Mouse (Mus musculus) monocyte, adult 2 months (primary cell): ENCODE measurements around the gene Tnxb.

ENCODE experiments used
- DNase-seq, 2 experiments: peaks; one replicate each; pipeline ENCODE4 v3.0.0; 2022; ENCODE audit warnings: low spot score in 2 of 2, low read depth in 1 of 2

Gene Tnxb

DNA sequence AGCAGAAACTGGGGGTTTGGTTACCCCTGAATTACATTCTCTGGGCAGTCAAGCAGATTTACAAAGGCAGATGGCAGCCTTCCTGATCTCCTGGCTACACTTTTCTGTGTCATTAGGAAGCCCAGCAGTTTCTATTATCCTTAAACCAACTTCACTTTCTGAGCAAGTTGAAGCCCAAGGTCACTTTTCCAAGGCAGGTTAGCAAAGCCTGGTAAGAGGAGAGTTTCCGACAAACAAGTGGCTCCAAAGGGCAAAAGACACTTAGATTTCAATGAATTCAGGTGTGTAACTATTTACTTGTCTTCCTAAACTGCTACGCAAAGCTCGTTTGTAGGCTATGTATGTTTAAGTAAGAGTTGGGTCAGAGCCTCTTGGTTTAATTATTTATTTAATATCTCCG lies 27.0 kb upstream of the Tnxb start:
- DNase-seq, result no peak

DNA sequence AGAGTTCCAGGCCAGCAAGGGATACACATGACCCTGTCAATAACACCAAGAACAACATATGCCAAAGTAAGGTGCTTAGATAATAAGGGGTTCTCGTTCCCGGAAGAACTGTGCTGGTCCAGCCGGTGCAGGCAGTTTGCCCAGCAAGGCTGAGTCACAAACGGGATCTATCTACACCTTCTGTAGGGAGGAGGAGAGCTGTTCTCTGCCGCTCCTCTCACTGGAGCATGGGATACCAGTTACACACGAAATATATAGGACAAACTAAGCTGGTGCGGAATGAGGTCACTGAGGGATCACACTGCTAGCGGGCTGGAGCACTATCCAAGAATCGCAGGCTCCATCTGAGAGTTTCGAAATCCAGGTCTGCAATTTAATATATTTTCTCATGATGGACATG lies 26.4 kb upstream of the Tnxb start:
- DNase-seq, result no peak

DNA sequence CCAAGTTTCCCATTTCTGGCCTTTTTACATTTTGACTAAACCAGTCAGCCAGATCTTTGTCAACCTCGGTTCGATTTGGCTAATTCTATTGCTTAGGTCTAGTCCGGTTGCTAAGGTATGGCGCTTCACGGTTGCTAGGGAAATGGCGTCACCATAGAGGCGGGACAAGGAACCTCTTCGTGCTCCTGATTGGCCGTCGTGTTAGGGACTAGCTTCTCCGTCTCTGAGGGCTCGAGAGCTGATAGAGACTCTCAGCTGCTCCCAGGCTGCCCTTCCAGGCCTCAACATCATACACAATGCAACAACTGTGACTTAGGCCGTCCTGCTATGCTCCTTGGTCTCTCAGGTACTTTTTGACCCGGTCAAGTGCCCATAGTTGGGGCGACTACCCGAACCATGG lies 25.7 kb upstream of the Tnxb start, which contains the start of gene Fkbpl:
Gene Fkbpl, plus strand, starts transcription at position 157 of the 400 bp plus-strand sequence.
- peak; percentile 90 to 94 for DNase-seq

DNA sequence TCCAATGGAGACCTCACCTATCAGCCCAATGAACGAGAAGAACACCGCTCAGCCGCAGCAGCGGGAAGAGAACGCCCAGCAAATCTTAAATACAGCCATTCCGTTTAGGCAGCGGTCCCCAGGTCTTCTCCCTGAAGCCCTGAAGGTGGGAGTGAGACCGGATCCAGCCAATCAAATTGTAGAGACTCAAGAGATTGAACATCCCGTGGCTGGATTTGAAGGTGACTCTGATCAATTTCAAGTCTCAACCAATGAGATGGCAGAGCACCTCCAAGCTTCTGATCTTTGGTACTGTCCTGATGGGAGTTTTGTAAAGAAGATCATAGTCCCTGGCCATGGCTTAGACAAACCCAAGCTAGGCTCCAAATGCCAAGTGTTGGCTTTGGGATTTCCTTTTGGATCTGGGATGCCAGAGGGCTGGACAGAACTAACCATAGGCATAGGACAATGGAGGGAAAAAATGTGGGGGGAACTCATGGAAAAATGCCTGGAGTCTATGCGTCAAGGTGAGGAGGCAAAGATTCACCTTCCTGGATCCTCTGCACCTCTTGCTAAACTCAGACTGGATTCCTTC lies 25.0 kb upstream of the Tnxb start:
- no peak for DNase-seq

DNA sequence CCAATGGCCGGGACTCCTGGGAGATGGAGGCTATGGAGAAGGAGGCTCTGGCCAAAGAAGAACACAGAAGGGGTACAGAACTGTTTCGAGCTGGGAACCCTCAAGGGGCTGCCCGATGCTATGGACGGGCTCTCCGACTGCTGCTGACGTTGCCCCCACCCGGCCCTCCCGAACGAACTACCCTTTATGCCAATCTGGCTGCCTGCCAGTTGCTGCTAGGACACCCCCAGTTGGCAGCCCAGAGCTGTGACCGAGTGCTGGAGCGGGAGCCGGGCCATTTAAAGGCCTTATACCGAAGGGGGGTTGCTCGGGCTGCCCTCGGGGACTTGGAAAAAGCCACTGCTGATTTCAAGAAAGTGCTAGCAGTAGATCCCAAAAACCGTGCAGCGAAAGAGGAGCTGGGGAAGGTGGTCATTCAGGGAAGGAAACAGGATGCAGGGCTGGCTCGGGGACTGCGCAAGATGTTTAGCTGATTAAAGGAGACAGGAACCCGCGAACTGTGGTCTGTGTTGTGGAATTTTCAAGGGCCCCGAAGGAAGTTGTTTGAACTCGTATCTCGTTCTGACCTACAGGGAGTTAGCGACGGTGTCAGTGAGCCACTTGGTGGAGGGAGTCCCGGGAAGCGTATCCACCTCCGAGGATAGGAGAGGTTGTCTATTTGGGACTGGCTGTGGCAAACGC lies 24.4 kb upstream of the Tnxb start:
- DNase-seq, result no peak

DNA sequence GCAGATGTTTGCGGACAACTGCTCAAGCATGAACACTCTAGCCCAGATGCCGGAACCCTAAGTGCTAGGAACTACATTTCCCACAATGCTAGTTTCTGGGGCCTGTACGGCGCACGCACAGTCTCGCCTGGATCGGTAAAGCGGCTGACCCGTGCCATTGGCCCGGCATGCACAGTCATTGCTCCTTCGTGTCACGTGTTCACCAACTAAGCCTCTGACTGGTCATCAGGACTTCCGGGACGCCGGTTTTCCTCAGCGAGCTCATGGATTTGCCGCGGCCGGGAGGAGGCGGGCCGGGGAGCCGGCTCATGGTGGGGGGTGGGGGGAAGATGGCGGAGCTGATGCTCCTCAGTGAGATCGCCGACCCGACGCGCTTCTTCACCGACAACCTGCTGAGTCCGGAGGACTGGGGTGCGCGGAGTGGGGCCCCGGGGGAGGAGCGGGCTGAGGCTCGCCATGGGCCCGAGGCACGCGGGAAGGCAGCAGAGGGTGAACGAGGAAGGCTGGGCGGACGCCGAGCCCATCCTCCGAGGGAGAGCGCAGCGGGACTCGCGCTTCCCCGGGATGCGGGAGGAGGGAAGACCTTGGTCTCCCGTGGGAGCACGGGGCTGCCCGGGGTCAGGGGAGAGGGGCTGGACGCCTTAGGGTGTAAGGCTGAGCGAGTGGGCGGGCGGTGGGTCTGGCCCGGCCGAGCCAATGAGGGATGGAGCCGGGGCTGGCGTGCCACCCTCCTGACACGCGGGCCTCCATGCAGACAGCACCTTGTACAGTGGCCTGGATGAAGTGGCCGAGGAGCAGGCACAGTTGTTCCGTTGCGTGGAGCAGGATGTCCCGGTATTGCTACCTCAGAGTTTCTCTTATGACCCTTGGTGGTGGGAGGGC lies 23.2 kb upstream of the Tnxb start, which contains the start of gene Atf6b:
Gene Atf6b, plus strand, starts transcription at position 241 of the 882 bp plus-strand sequence.
- peak; percentile 88 to 93 for DNase-seq

DNA sequence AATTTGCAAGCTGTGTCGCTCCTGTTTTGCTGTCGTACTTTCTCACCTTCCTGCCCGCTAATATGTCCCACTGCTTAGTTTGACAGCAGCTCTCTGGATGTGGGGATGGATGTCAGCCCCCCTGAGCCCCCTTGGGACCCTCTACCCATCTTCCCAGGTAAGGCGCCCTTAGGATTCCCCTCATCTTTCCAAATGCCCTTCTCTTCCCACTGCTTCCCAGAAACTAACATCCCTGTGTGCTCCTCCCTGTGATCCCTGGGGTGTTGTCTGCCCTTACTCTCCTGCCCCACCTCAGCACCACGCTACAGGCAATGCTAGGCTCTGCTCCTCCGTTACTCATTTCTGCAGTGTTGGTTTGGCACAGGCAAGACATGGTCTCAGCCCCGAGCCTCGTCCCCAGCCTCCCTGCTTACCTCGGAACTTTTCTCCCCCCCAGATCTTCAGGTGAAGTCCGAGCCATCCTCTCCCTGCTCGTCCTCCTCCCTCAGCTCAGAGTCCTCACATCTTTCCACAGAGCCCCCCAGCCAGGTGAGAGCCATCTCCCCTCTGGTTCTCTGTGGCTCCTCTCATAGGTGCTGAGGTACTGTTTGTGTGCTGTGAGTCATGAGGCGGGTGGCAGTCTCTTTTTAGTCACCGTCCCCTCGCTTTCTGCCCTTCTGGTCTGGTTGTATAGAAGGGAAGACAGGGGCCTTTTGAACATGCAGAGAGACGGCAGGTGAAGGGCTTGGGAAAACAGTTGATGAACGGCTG lies 22.0 kb upstream of the Tnxb start:
- no peak for DNase-seq

DNA sequence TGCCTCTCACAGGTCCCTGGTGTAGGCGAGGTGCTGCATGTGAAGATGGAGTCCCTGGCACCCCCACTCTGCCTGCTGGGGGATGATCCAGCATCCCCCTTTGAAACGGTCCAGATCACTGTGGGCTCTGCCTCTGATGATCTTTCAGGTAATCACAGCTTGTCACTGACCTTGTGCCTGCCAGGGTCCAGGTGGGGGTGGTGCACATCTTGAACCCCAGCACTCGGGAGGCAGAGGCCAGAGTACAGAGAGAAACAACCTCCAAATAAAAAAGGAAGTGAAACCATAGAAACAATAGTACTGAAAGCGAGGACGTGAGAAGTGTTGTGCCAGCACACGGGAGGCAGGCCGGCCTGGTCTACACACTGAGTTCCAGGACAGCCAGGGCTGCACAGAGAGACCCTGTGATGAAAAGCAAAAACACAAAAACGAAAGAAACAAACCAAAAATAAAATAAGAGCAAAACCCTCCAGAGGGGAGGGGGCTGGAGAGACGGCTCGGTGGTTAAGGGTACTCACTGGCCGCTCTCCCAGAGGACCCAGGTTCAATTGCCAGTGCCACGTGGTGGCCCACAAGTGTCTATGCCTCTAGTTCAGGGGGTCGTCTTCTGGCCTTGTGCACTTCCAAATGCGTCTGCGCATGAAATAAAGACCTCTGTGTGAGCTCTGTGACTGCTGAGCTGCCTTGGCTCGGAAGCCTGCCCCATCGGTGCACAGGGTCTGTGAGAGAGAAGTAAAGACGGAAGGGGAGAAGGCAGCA lies 21.1 kb upstream of the Tnxb start:
- no peak for DNase-seq

DNA sequence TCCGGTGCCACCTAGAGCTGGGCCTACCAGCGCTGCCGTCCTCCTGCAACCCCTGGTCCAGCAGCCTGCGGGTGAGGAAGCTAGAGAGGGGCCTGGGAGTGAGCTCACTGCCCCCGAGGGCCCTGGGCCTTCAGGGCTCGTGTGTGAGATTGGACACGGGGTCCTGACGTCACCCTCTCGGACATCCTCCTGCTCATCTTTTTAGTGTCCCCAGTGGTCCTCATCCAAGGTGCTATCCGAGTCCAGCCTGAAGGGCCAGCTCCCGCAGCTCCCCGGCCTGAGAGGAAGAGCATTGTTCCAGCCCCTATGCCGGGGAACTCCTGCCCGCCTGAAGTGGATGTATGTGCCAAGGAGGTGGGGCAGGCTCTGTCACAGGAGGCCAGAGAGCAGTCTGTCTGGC lies 19.6 kb upstream of the Tnxb start:
- DNase-seq, result no peak

DNA sequence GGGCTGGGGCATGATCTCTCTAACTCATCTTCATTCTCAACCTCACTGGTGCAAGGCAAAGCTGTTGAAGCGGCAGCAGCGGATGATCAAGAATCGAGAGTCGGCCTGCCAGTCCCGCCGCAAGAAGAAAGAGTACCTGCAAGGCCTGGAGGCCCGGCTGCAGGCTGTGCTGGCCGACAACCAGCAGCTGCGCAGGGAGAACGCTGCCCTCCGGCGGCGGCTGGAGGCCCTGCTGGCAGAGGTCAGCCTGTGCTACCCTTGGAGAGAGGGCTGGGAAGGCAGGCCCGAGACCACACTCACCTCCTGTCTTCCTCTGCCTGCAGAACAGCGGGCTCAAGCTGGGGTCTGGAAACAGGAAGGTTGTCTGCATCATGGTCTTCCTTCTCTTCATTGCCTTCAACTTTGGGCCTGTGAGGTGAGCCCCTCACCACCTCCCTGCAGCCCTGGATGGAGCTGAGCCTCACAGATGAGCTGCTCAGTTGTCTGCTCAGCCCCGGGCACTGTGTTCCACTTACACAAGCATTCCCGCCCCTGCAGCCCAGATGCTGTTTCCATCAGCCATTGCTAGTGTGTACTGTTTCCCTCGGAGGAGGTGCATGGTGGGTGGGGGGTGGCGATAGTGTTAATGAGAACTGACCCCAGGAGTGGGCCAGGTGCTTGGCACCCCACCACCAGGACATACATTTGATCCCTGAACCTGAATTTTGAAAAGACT lies 18.7 kb upstream of the Tnxb start:
- no peak for DNase-seq

DNA sequence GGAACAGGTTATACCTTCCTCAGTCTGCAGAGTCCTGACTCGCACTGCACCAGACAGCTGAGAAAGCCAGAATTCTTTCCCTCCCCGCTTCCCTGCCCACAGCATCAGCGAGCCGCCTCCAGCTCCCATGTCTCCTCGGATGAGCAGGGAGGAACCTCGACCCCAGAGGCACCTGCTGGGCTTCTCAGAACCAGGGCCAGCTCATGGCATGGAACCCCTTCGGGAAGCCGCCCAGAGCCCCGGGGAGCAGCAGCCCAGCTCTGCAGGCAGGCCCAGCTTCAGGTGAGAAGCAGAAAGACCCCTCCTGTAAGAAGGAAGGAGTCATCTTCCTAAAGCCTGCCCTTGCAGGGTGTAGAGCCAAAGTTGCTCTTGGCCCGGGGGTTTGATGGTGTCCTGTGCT lies 17.8 kb upstream of the Tnxb start:
- DNase-seq, result no peak

DNA sequence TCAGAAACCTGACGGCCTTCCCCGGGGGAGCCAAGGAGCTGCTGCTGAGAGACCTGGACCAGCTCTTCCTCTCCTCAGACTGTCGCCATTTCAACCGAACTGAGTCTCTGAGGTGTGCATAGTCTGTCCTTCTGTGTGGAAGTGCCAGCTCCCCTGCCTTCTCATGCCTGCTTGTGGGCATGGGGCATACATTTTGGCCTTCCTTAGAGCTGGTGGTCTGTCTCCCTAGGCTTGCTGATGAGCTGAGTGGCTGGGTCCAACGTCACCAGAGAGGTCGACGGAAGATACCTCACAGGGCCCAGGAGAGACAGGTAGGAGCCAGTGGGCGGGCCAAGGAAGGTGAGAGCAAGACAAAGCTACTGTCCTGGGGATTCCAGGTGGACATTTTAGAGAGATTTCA lies 17.4 kb upstream of the Tnxb start:
- no peak for DNase-seq

DNA sequence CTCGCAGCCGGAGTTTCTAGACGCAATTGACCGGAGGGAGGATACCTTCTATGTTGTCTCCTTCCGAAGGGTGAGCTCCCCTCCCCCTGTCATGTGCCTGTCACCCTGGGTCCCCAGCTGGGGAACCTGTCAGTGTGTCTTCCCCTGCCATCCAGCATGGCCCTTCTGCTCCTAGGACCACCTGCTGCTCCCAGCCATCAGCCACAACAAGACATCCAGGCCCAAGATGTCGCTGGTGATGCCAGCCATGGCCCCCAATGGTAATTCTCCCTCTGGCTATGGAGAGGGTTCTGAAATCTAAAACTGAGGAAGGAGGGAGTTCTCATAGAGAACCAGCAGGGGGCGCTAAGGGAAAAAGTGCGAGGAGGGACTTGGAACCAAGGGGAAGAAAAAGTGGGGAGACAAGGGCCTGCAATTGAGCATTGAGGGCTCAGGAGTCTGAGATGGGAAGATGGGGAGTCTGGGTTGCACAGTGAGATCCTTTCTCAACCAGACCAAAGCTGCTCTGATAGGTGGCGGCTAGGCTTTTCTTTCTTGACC lies 16.5 kb upstream of the Tnxb start:
- DNase-seq, result peak in 1 of 2 experiments; percentile 48

DNA sequence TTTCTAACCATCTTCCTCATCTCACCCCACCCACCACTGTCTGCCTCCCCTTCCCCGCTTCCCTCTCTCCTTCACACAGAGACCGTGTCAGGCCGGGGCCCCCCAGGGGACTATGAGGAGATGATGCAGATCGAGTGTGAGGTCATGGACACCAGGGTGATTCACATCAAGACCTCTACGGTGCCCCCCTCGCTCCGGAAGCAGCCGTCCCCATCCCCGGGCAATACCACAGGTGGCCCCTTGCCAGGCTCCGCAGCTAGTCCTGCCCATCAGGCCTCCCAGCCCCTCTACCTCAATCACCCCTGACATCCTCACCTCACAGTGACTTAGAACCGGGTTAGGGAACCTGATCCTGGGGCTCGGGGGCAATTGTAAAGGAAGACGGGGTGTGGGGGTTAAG lies 15.9 kb upstream of the Tnxb start:
- DNase-seq, result no peak

DNA sequence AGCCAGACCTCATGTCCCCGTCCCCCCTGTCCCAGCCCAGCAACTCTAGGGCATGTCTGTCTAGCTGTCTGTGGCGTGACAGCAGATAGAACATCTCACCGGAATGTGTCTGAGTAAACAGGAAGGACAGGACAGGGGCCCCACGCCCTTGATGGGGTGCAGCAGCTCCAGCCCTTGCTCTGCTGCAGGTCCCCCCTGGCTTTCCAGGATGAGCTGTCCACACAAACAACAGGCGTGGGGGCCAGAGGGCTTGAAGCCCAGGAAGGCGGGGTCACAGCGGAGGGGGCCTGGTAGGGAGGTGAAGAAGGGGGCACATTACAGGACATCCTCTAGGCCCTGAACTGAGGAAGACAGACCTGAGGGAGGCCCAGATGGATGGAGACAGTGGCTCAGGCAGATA lies 15.2 kb upstream of the Tnxb start:
- no peak for DNase-seq

DNA sequence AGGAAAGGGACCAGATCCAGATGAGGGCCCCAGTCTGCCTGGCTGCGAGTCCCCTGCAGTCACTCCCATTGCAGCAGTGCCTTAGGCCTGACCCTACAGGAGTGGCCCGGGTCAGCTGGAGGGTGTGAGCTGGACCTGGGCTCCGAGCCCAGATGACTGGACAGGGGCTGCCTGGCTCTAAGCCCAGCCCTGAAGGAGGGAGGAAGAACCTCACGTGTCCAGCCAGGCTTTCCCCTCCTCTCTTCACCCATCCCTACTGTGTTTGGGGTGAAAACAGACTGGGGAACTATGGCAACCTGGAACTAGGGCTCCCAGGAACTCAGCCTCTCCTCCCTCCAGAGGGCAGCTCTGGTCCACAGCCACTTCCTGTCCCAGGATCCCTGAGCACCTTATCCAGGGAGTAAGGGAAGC lies 14.7 kb upstream of the Tnxb start:
- no peak for DNase-seq

DNA sequence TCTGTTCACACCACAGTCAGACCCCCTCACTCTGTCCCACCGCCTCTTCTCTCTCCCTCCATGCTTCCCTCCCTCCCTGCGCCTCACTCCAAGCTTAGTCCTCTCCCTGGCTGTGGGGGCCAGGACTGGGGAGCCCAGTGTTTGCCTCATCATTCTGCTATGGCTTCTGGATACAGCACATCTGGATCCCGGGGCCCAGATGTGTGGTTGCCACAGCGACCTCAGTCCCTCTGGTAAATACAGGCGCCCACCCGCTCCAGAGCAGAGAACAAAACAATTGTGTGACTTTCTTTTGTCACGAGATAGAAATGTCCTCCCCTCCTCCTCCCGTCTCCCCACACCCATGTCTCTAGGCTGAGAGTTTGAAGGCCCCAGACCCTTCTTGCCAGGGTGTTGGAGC lies 13.7 kb upstream of the Tnxb start:
- no peak for DNase-seq

DNA sequence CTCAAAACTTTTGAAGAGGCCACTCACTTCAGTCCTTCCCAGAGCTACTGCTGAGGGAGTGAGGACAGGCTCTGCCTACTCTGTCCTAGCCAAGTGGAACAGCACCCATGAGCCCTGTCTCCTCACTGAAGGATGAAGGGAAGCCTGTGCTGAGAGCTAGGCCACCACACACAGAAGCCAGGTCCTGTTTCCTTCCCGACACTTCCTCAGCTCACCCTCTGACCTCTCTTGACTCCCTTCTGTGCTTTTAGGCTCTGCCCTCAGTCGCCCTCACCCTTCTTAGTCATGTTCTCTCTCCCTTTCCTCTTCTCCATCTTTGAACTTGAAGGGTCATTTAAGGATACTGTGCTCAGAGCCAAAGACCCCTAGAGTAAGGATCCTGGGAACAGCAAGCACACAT lies 13.1 kb upstream of the Tnxb start:
- no peak for DNase-seq

DNA sequence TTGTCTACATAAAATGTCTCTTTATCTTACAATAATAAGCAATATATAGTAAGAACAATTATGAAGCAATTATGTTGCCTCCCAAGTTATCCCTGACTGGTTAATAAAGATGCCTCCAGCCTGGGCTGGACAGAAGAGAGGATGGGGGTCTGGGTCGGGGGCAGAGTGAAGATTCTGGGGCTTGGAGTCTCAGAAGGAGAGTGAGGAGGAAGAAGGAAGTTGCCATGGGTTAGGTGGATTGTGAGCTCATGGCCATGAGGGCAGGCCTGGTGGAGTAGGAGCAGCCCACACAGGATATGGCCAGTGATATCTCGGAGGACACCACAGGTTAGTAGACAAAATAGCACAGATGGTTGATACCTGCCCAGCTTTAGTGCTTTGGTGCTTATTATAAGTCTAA lies 12.2 kb upstream of the Tnxb start:
- no peak for DNase-seq

DNA sequence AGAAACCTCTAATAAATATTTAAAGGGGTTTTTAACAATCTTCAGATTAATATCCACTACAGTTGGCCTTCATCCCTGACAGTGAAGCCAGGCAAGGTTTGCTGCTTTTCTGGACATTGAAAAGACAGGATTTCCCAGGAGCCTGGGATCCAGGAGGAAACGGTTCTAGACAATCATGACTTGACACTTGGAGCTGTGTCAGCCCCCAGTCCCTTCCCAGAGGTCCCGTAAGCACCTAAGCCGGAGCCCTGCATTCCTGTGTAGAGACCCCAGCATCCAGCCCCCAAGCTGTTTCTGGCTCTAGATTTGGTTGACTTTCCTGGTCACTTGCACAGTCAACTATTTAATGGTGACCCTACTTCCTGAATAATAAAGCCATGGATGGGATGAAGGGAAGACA lies 11.7 kb upstream of the Tnxb start:
- DNase-seq, result no peak
